Comparison of ENCODE assay signal across 30 mouse cellular contexts in the genomic region with DNA sequence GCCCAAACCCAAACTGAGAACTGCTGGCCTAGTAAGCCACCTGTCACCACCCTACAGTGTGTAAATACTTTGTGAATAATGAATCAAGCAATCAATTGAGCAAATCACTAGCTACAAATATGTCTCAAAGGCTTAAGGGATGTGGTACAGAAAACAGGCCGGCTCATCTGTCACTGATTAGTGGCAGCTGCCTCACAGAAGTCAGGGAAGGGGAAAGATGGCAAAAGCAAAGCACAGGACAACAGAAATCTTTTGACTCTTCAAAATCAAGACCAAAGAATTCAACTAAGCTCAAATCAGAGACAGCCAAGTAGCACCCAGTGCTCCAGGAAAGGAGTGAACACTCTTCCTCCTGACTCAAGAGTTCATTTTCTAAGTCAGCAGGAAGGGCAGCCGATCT. TPM values are rescaled to one million over a fixed set of nuclear protein-coding genes. Genes with fewer than 3 reads are reported as not detected.
A peak's percentile ranks its signal among the peaks of the same experiment; 100 is the strongest.
DNase-seq lines count a peak whose midpoint lies in the region; ATAC-seq and TF ChIP-seq lines count a peak whose summit lies in the region.
"Had no signal": no experiment of that assay in that cellular context is flagged by ENCODE, and none has a peak within 500 bp of the region (broad histone marks: within the 10 kb centered on the region; RNA-seq: fewer than 3 reads in every experiment).

No protein-coding gene starts in this region.

- no peak overlapping the region for H3K9ac ChIP-seq in forebrain, embryonic 11.5 days (ENCODE audit: low read length)
- H3K9ac ChIP-seq: embryonic facial prominence, embryonic 13.5 days; forebrain, embryonic 12.5 days; forebrain, postnatal 0 days; heart, embryonic 12.5 days; limb, embryonic 15.5 days; liver, embryonic 13.5 days; midbrain, embryonic 15.5 days; neural tube, embryonic 15.5 days had no signal

- H3K36me3 ChIP-seq in forebrain, embryonic 10.5 days (replicated peaks) = no peaks in the 10 kb centered on the region
- no peaks in the 10 kb centered on the region for H3K36me3 ChIP-seq in forebrain, embryonic 11.5 days (ENCODE audit: control insufficient read depth, insufficient read depth, low read length)
- H3K36me3 ChIP-seq in kidney, adult 2 months (ENCODE audit: control insufficient read depth, insufficient read depth, low read length) = no peaks in the 10 kb centered on the region
- H3K36me3 ChIP-seq: embryonic facial prominence, embryonic 13.5 days; forebrain, embryonic 12.5 days; heart, embryonic 12.5 days; limb, embryonic 15.5 days; liver, embryonic 13.5 days; midbrain, embryonic 15.5 days; neural tube, embryonic 15.5 days had no signal

- no peak overlapping the region for H3K4me2 ChIP-seq in forebrain, embryonic 11.5 days (ENCODE audit: low read depth, low read length, severe bottlenecking)
- H3K4me2 ChIP-seq: embryonic facial prominence, embryonic 13.5 days; forebrain, embryonic 12.5 days; heart, embryonic 12.5 days; limb, embryonic 15.5 days; liver, embryonic 13.5 days; midbrain, embryonic 15.5 days; neural tube, embryonic 15.5 days had no signal

- TF ChIP-seq POLR2A in kidney, adult 2 months (IDR thresholded peaks at IDR 0.05; ENCODE audit: low read depth, low read length) = no peak

- DNase-seq in forebrain, embryonic 10.5 days (ENCODE audit: extremely low spot score, low spot score) = no peak
- no peak for DNase-seq in forebrain, embryonic 11.5 days (ENCODE audit: low spot score)
- DNase-seq in kidney, adult 2 months = no peak
- DNase-seq in kidney, postnatal 10 days = no peak
- DNase-seq in left cerebral cortex, adult 2 months (ENCODE audit: extremely low spot score in 1 of 2, low spot score in 2 of 2) = no peak
- no peak for DNase-seq in left cerebral cortex, postnatal 4 days
- no peak for DNase-seq in urinary bladder, postnatal 36 days (ENCODE audit: low spot score in 2 of 2)
- no peak for DNase-seq in ovary, postnatal 14 days (ENCODE audit: low spot score)
- DNase-seq: adrenal gland, postnatal 14 days; cerebellum, adult 11 months; cerebellum, adult 9-10 months; cerebellum, postnatal 36 days; forebrain, postnatal 0 days; gastrocnemius, postnatal 10 days; liver, embryonic 13.5 days; lung, adult 18-20 months; lung, postnatal 4 days; right cerebral cortex, postnatal 4 days; thymus, adult 18-20 months; thymus, postnatal 25 days had no signal

- 61% methylated on average over 2 of the region's 2 CpGs for WGBS in forebrain, embryonic 10.5 days
- 72% methylated on average over 2 of the region's 2 CpGs for WGBS in forebrain, embryonic 11.5 days
- 32% methylated on average over 2 of the region's 2 CpGs for WGBS in kidney, adult 2 months

- no peaks in the 10 kb centered on the region for H3K9me3 ChIP-seq in forebrain, embryonic 10.5 days
- H3K9me3 ChIP-seq in forebrain, embryonic 11.5 days (ENCODE audit: control insufficient read depth, low read length) = no peaks in the 10 kb centered on the region
- H3K9me3 ChIP-seq: embryonic facial prominence, embryonic 13.5 days; forebrain, embryonic 12.5 days; heart, embryonic 12.5 days; limb, embryonic 15.5 days; liver, embryonic 13.5 days; midbrain, embryonic 15.5 days; neural tube, embryonic 15.5 days had no signal

- no peak for TF ChIP-seq CTCF in kidney, adult 2 months (conservative IDR thresholded peaks at IDR 0.05; ENCODE audit: insufficient read depth, insufficient read length, low read depth, low read length)
- TF ChIP-seq CTCF in left cerebral cortex, adult 2 months (IDR thresholded peaks at IDR 0.05) = no peak

- no peak for ATAC-seq in forebrain, embryonic 11.5 days (replicated peaks; ENCODE audit: low FRiP score)
- ATAC-seq: forebrain, postnatal 0 days; hindbrain, embryonic 16.5 days; lung, postnatal 0 days; midbrain, embryonic 15.5 days had no signal

- no peaks in the 10 kb centered on the region for H3K27me3 ChIP-seq in forebrain, embryonic 10.5 days (ENCODE audit: poor library complexity, severe bottlenecking)
- H3K27me3 ChIP-seq in forebrain, embryonic 11.5 days (ENCODE audit: control insufficient read depth, insufficient read depth, low read length) = no peaks in the 10 kb centered on the region
- no peaks in the 10 kb centered on the region for H3K27me3 ChIP-seq in kidney, adult 2 months (replicated peaks; ENCODE audit: control insufficient read depth, insufficient read depth, low read length)
- H3K27me3 ChIP-seq: CH12.LX; embryonic facial prominence, embryonic 13.5 days; forebrain, embryonic 12.5 days; heart, embryonic 12.5 days; limb, embryonic 15.5 days; liver, embryonic 13.5 days; midbrain, embryonic 15.5 days; neural tube, embryonic 15.5 days had no signal

- intact Hi-C loops in left cerebral cortex, adult 2 months (cut with DNase I) = no loop called here
- intact Hi-C loops in left cerebral cortex, postnatal 4 days (cut with DNase I) = no loop called here

- no peak overlapping the region for H3K4me3 ChIP-seq in forebrain, embryonic 10.5 days
- H3K4me3 ChIP-seq in forebrain, embryonic 11.5 days (ENCODE audit: low read depth, low read length) = no peak overlapping the region
- H3K4me3 ChIP-seq in kidney, adult 2 months (ENCODE audit: insufficient read depth, low read depth, low read length) = no peak overlapping the region
- no peak overlapping the region for H3K4me3 ChIP-seq in left cerebral cortex, adult 2 months
- H3K4me3 ChIP-seq: embryonic facial prominence, embryonic 13.5 days; forebrain, embryonic 12.5 days; heart, embryonic 12.5 days; limb, embryonic 15.5 days; liver, embryonic 13.5 days; midbrain, embryonic 15.5 days; neural tube, embryonic 15.5 days had no signal

- peaks cover 27% of the 10 kb centered on the region for H3K4me1 ChIP-seq in forebrain, embryonic 10.5 days
- no peaks in the 10 kb centered on the region for H3K4me1 ChIP-seq in forebrain, embryonic 11.5 days (replicated peaks; ENCODE audit: control insufficient read depth, insufficient read depth, low read length)
- H3K4me1 ChIP-seq in kidney, adult 2 months (ENCODE audit: control insufficient read depth, insufficient read depth, low read length) = peaks cover 48% of the 10 kb centered on the region
- H3K4me1 ChIP-seq: midbrain, embryonic 15.5 days; neural tube, embryonic 15.5 days had no signal

- 0 out of 2 replicates have a peak overlapping the region, but pooled peaks have one; percentile 30 for H3K27ac ChIP-seq in forebrain, embryonic 10.5 days
- no peak overlapping the region for H3K27ac ChIP-seq in forebrain, embryonic 11.5 days (ENCODE audit: low read depth, low read length)
- peak overlapping the region; percentile 4 for H3K27ac ChIP-seq in kidney, adult 2 months (ENCODE audit: insufficient read depth, low read depth, low read length)
- H3K27ac ChIP-seq in left cerebral cortex, adult 2 months = peak overlapping the region; percentile 42
- H3K27ac ChIP-seq: embryonic facial prominence, embryonic 13.5 days; forebrain, embryonic 12.5 days; limb, embryonic 15.5 days; liver, embryonic 13.5 days; midbrain, embryonic 15.5 days; neural tube, embryonic 15.5 days; stomach, postnatal 0 days had no signal

RNA-seq across cellular contexts. Expression of gene Kif16b, which starts 18.9 kb away (rescaled TPM):
- polyA plus RNA-seq in forebrain, embryonic 10.5 days (2016; fragmentation: Nextera tagmentation; extraction: Ambion mirVana) = 6.8 and 8.5 TPM in 2 replicates
- 6.5 and 8.9 TPM in 2 replicates for polyA plus RNA-seq in forebrain, embryonic 11.5 days (2014; fragmentation: Nextera tagmentation; extraction: Ambion mirVana)
- polyA plus RNA-seq in kidney, adult 2 months (2012; rRNA removed) = 25.9 and 28.5 TPM in 2 replicates
- total RNA-seq in left cerebral cortex, adult 2 months (2021) = 10 to 100 TPM; 15.7 to 17.3 TPM
- total RNA-seq in left cerebral cortex, postnatal 4 days (2021) = 10 to 100 TPM; 11.3 to 11.9 TPM
